Mouse (Mus musculus): ENCODE data around the gene Rgl3.

GRCm38 (mm10) chr9:22028467-22028866 lies 39.2 kb upstream of the Rgl3 start:
- TF ChIP-seq ZNF384 (IDR thresholded peaks at IDR 0.05; ENCODE audit: low read depth, low read length) (no peak), RCOR1 (conservative IDR thresholded peaks at IDR 0.05; ENCODE audit: low read depth, low read length) (no peak), RAD21 (IDR thresholded peaks at IDR 0.05; ENCODE audit: low read depth, low read length) (no peak), MAFK (IDR thresholded peaks at IDR 0.05; ENCODE audit: insufficient replicate concordance, low read length) (no peak), POLR2A (IDR thresholded peaks at IDR 0.05; ENCODE audit: low read depth, low read length) (no peak), BHLHE40 (IDR thresholded peaks at IDR 0.05; ENCODE audit: low read depth, low read length) (no peak), CTCF (conservative IDR thresholded peaks at IDR 0.05 in 1 of 2, IDR thresholded peaks at IDR 0.05 in 1 of 2; ENCODE audit: low read depth in 2 of 2, low read length in 2 of 2) (no peak), SIN3A (IDR thresholded peaks at IDR 0.05; ENCODE audit: low read length) (no peak), EP300 (IDR thresholded peaks at IDR 0.05; ENCODE audit: low read length) (no peak), MAZ (IDR thresholded peaks at IDR 0.05; ENCODE audit: low read depth, low read length) (no peak), MEF2A (IDR thresholded peaks at IDR 0.05; ENCODE audit: borderline replicate concordance, low read depth, low read length) (no peak), ZC3H11A (IDR thresholded peaks at IDR 0.05; ENCODE audit: low read depth, low read length) (no peak)
